Mouse (Mus musculus) brain, embryonic 14.5 days (tissue): ENCODE data around the gene Mrnip.

ENCODE experiments used
- CTCF ChIP-seq: fragments of 200-500 bp; IDR thresholded peaks from 2 replicates; pipeline ENCODE4 v1.5.1; 2012; ENCODE audit warnings: inconsistent platforms, mild to moderate bottlenecking, moderate library complexity, borderline replicate concordance; ENCODE audit not compliant: insufficient read depth, insufficient read length; ENCODE audit errors: extremely low read depth
- POLR2A ChIP-seq: fragments of 200-500 bp; IDR thresholded peaks from 2 replicates; pipeline ENCODE4 v1.6.1; 2012; ENCODE audit warnings: mild to moderate bottlenecking, inconsistent platforms, borderline replicate concordance; ENCODE audit not compliant: poor library complexity, insufficient read depth, insufficient read length, severe bottlenecking; ENCODE audit errors: extremely low read depth

GRCm38 (mm10) chr11:50229252-50229910 is 55.1 kb downstream of the Mrnip start:
- TF ChIP-seq CTCF (no peak), POLR2A (no peak)
